Mouse (Mus musculus) midbrain, embryonic 13.5 days (tissue): ENCODE data around the gene Nin. TPM values are rescaled to one million over a fixed set of nuclear protein-coding genes. Genes with fewer than 3 reads are reported as not detected.

ENCODE experiments used
- ATAC-seq: fragments of 200-750 bp; cut with Nextera tagmentation; 2 replicates; pipeline ENCODE4 v1.8.0; 2017; ENCODE audit warnings: mild to moderate bottlenecking, moderate TSS enrichment, moderate library complexity
- H3K27ac ChIP-seq: fragments of 300-500 bp; sonication (generic); 2 replicates; pipeline ENCODE4 v1.5.1; 2015; ENCODE audit warnings: inconsistent platforms, mild to moderate bottlenecking, moderate library complexity
- H3K27me3 ChIP-seq: fragments of 300-500 bp; sonication (generic); 2 replicates; pipeline ENCODE4 v1.6.1; 2015; ENCODE audit warnings: mild to moderate bottlenecking, inconsistent platforms
- H3K36me3 ChIP-seq: fragments of 300-500 bp; sonication (generic); 2 replicates; pipeline ENCODE4 v1.6.1; 2015; ENCODE audit warnings: mild to moderate bottlenecking, inconsistent platforms
- H3K4me1 ChIP-seq: fragments of 300-500 bp; sonication (generic); replicated peaks from 2 replicates; pipeline ENCODE4 v1.6.1; 2015; ENCODE audit warnings: inconsistent platforms
- H3K4me2 ChIP-seq: fragments of 300-500 bp; sonication (generic); replicated peaks from 2 replicates; pipeline ENCODE4 v1.6.1; 2015; ENCODE audit warnings: moderate library complexity, mild to moderate bottlenecking, inconsistent platforms
- H3K4me3 ChIP-seq: fragments of 300-500 bp; sonication (generic); replicated peaks from 2 replicates; pipeline ENCODE4 v1.5.1; 2015; ENCODE audit warnings: mild to moderate bottlenecking, inconsistent platforms
- H3K9ac ChIP-seq: fragments of 300-500 bp; sonication (generic); replicated peaks from 2 replicates; pipeline ENCODE4 v1.6.1; 2015; ENCODE audit warnings: mild to moderate bottlenecking, inconsistent platforms
- H3K9me3 ChIP-seq: fragments of 300-500 bp; sonication (generic); 2 replicates; pipeline ENCODE4 v1.6.1; 2016; ENCODE audit warnings: mild to moderate bottlenecking, inconsistent platforms
- WGBS: fragments of 180-500 bp; shearing (Covaris S2); methylation state at CpG from one replicate; pipeline ENCODE4 v1.1.7; 2015; 5-methylcytosine and 5-hydroxymethylcytosine counted together
- polyA plus RNA-seq: library from polyadenylated mRNA; unstranded; fragments of >200 nt; fragmentation: Nextera tagmentation; extraction: Ambion mirVana; gene quantifications from 2 replicates; pipeline ENCODE4 v1.2.1, GENCODE M21; 2015

Nin gene
- polyA plus RNA-seq, 1 experiment from 2014 or later = 16.6 TPM

DNA sequence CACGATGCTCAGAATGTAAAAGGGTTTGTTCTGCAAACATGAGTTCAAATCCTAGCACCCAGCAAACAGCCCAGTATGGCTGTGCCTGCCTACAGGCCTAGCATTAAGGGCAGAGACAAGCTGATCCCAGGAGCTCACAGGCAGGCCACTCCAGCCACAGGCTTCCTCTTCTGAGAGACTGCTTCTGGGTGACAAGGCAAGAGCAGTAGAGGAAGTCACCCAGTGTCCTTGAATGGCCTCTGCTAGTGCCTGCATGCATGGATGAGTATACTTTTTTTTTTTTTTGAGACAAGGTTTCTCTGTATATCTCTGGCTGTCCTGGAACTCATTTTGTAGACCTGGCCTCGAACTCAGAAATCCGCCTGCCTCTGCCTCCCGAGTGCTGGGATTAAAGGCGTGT lies 27.0 kb upstream of the Nin start:
- H3K9me3 ChIP-seq = no peaks in the 10 kb centered on the region
- H3K27ac ChIP-seq = no peak overlapping the region
- no peak overlapping the region for H3K4me3 ChIP-seq
- 93% methylated on average over 5 of the region's 5 CpGs for WGBS
- no peaks in the 10 kb centered on the region for H3K36me3 ChIP-seq
- no peak overlapping the region for H3K9ac ChIP-seq
- no peaks in the 10 kb centered on the region; the same call in 1 of the 2 replicates for H3K4me1 ChIP-seq
- H3K27me3 ChIP-seq = no peaks in the 10 kb centered on the region
- no peak overlapping the region for H3K4me2 ChIP-seq
- ATAC-seq = no peak

DNA sequence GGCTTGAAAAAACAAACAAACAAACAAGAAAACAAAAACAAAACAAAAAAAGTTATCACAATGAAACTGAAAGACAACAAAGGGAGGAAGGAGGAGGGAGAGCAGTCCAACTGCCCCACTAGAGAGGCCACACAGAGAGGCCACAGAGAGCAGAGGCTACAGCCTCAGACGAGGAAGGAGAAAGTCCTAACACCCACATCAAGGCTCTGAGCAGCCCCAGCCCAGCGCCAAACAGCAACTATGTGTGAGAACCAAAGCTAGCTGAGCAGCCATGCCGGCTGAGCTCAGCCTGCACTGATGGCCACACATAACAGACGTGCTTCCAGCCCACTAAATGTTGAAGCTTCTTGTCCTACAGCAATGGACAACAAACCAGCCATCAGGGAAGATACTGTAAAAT lies 26.4 kb upstream of the Nin start:
- no peak overlapping the region for H3K27ac ChIP-seq

GRCm38 (mm10) chr12:70137626-70138025 lies 24.1 kb upstream of the Nin start:
- WGBS = 84% methylated on average over 9 of the region's 9 CpGs
- Histone ChIP-seq H3K36me3 (no peaks in the 10 kb centered on the region), H3K9me3 (no peaks in the 10 kb centered on the region), H3K27me3 (no peaks in the 10 kb centered on the region), H3K4me1 (no peaks in the 10 kb centered on the region; the same call in 1 of the 2 replicates), H3K4me3 (no peak overlapping the region), H3K9ac (no peak overlapping the region), H3K4me2 (no peak overlapping the region), H3K27ac (no peak overlapping the region)
- ATAC-seq = no peak

More for the DNA sequence above, 26.4 kb upstream of the Nin start:
- no peak for ATAC-seq
- 71% methylated on average over 4 of the region's 4 CpGs for WGBS
- Histone ChIP-seq H3K27me3 (no peaks in the 10 kb centered on the region), H3K36me3 (no peaks in the 10 kb centered on the region), H3K9me3 (no peaks in the 10 kb centered on the region), H3K4me1 (no peaks in the 10 kb centered on the region; the same call in 1 of the 2 replicates), H3K4me3 (no peak overlapping the region), H3K4me2 (no peak overlapping the region), H3K9ac (no peak overlapping the region)

DNA sequence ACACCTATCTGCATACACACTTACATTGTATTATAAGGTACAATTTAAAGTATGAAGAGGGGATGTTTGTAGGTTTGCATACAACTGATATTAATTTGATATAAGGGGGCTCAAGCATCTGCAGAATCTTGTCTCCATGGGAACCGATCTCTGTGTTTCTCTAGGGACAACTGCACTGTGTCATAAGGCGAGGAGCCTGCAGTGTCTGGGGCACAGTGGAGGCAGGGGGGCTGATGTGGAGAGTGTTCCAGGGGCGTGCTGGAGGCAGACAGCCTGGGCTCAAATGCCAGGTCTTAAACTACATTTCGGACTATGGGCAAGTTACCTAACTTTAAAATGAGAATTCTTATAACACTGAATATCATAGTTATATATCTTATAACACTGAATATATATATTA lies 23.6 kb upstream of the Nin start:
- ATAC-seq = 0 out of 2 replicates have a peak, but pooled peaks have one; percentile 40
- H3K27me3 ChIP-seq = no peaks in the 10 kb centered on the region
- H3K4me1 ChIP-seq = no peaks in the 10 kb centered on the region; the same call in 1 of the 2 replicates
- no peak overlapping the region for H3K27ac ChIP-seq
- 62% methylated on average over 4 of the region's 4 CpGs for WGBS
- no peak overlapping the region for H3K4me2 ChIP-seq
- H3K9me3 ChIP-seq = no peaks in the 10 kb centered on the region
- H3K9ac ChIP-seq = no peak overlapping the region
- H3K36me3 ChIP-seq = no peaks in the 10 kb centered on the region
- no peak overlapping the region for H3K4me3 ChIP-seq

DNA sequence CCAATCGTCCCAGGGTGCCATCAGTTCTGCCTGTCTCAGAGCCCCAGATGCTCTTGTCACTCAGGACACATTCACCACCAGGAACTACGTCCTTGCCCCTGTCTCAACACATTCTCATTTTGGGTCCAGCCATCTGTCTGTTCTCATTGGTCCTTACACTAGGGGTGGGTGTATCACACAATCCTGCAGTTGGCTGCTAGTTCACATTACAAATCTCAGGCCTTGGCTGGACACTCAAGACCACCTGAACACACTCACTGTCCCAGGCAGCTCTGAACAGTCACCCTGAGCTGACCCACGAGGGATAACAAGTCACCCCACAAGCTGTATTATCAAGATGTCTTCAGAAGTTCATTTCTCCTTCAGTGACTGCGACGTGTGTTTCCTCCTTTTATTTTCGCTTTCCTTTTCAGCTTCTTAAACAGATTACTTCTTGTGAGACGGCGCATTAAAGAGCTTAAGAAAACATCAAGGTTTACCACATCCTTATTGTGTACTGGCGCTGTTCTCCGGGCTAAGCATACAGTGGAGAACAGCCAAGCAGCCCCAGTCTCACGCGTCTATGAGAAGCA lies 22.8 kb upstream of the Nin start:
- no peak overlapping the region for H3K27ac ChIP-seq
- H3K4me3 ChIP-seq = no peak overlapping the region
- H3K9me3 ChIP-seq = no peaks in the 10 kb centered on the region
- H3K36me3 ChIP-seq = no peaks in the 10 kb centered on the region
- no peaks in the 10 kb centered on the region for H3K27me3 ChIP-seq
- WGBS = 51% methylated on average over 12 of the region's 12 CpGs
- H3K4me2 ChIP-seq = no peak overlapping the region
- peaks cover 3% of the 10 kb centered on the region for H3K4me1 ChIP-seq
- H3K9ac ChIP-seq = no peak overlapping the region
- no peak for ATAC-seq

- no peak overlapping the region for H3K27ac ChIP-seq
- no peaks in the 10 kb centered on the region for H3K36me3 ChIP-seq
- H3K9me3 ChIP-seq = no peaks in the 10 kb centered on the region
- ATAC-seq = no peak
- 93% methylated on average over 20 of the region's 20 CpGs for WGBS
- no peak overlapping the region for H3K4me3 ChIP-seq
- H3K4me1 ChIP-seq = peaks cover 10% of the 10 kb centered on the region
- H3K9ac ChIP-seq = no peak overlapping the region
- no peaks in the 10 kb centered on the region for H3K27me3 ChIP-seq
- no peak overlapping the region for H3K4me2 ChIP-seq
These were observed 21.2 kb upstream of the Nin start for GRCm38 (mm10) chr12:70134627-70135235.

GRCm38 (mm10) chr12:70131042-70131675 lies 17.6 kb upstream of the Nin start:
- peak overlapping the region; percentile 27 for H3K4me2 ChIP-seq
- no peaks in the 10 kb centered on the region for H3K9me3 ChIP-seq
- H3K27me3 ChIP-seq = no peaks in the 10 kb centered on the region
- H3K4me1 ChIP-seq = peaks cover 10% of the 10 kb centered on the region
- H3K36me3 ChIP-seq = no peaks in the 10 kb centered on the region
- H3K4me3 ChIP-seq = no peak overlapping the region; the same call in 1 of the 2 replicates
- 44% methylated on average over 20 of the region's 20 CpGs for WGBS
- H3K27ac ChIP-seq = peak overlapping the region; percentile 67
- 0 out of 2 replicates have a peak, but pooled peaks have one; percentile 20 for ATAC-seq
- H3K9ac ChIP-seq = 0 out of 2 replicates have a peak overlapping the region, but pooled peaks have one; percentile 40

- H3K27me3 ChIP-seq = no peaks in the 10 kb centered on the region
- WGBS = 61% methylated on average over 5 of the region's 5 CpGs
- H3K36me3 ChIP-seq = no peaks in the 10 kb centered on the region
- H3K9ac ChIP-seq = no peak overlapping the region
- no peaks in the 10 kb centered on the region for H3K9me3 ChIP-seq
- no peak overlapping the region for H3K4me3 ChIP-seq
- no peak overlapping the region for H3K4me2 ChIP-seq
- peaks cover 10% of the 10 kb centered on the region for H3K4me1 ChIP-seq
- no peak for ATAC-seq
- no peak overlapping the region for H3K27ac ChIP-seq
These were observed 15.6 kb upstream of the Nin start for GRCm38 (mm10) chr12:70129105-70129504.

- H3K27ac ChIP-seq = no peak overlapping the region
- no peaks in the 10 kb centered on the region for H3K27me3 ChIP-seq
- WGBS = 90% methylated on average over 4 of the region's 4 CpGs
- H3K9me3 ChIP-seq = no peaks in the 10 kb centered on the region
- H3K36me3 ChIP-seq = no peaks in the 10 kb centered on the region
- no peak for ATAC-seq
- H3K4me3 ChIP-seq = no peak overlapping the region
- peaks cover 10% of the 10 kb centered on the region for H3K4me1 ChIP-seq
- no peak overlapping the region for H3K4me2 ChIP-seq
- no peak overlapping the region for H3K9ac ChIP-seq
These were observed 13.1 kb upstream of the Nin start for GRCm38 (mm10) chr12:70126626-70127025.

DNA sequence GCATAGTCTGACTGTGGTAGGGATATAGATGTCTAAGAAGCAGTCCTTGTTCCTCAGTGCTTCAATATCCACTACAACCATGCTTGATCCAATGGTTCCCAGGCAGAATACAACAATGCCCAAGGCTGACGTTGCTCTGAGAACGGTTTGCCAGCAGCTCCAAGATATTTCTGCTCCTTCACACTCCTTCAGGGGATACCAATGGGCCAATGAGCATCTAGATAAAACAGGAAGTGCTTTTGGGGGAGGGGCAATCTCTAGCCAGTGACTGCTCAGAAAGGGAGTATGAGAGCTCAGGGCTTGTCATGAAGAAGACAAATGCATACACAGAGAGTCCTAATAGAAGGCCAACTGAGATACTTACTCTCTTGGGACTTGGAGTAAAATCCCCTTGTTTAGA lies 6.0 kb upstream of the Nin start:
- ATAC-seq = no peak
- H3K9ac ChIP-seq = no peak overlapping the region
- no peaks in the 10 kb centered on the region for H3K36me3 ChIP-seq
- H3K27me3 ChIP-seq = peaks cover 11% of the 10 kb centered on the region; the same call in 1 of the 2 replicates
- no peak overlapping the region for H3K4me3 ChIP-seq
- no peak overlapping the region for H3K27ac ChIP-seq
- H3K4me2 ChIP-seq = no peak overlapping the region
- no peaks in the 10 kb centered on the region for H3K9me3 ChIP-seq
- 76% methylated on average over 2 of the region's 2 CpGs for WGBS
- H3K4me1 ChIP-seq = no peaks in the 10 kb centered on the region

GRCm38 (mm10) chr12:70118721-70119345 lies 5.3 kb upstream of the Nin start:
- 90% methylated on average over 10 of the region's 10 CpGs for WGBS
- Histone ChIP-seq H3K27ac (no peak overlapping the region), H3K4me2 (no peak overlapping the region), H3K4me3 (no peak overlapping the region), H3K9me3 (no peaks in the 10 kb centered on the region), H3K9ac (no peak overlapping the region), H3K4me1 (no peaks in the 10 kb centered on the region), H3K36me3 (no peaks in the 10 kb centered on the region), H3K27me3 (peaks cover 17% of the 10 kb centered on the region; the same call in 1 of the 2 replicates)
- no peak for ATAC-seq

DNA sequence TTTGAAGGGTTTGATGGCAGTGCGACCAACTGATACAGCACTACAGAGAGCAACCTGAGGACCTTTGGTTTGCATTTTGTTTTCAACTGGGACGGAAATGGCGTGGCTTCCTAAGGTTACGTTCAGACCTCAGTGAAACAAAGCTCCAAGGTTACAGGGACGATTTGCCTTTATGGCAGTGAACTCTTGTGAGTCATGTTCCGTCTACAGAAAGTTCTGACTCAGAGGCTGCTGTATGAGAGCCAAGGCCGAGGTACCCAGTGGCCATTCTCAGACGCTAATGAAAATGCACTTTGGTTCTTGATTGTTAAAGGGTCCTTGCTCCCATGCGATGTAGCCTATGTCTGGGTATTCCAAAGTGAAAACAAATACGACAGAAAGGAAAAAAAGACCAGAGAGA lies 3.6 kb upstream of the Nin start:
- H3K4me2 ChIP-seq = no peak overlapping the region
- H3K36me3 ChIP-seq = no peaks in the 10 kb centered on the region
- no peak overlapping the region for H3K9ac ChIP-seq
- no peak overlapping the region for H3K4me3 ChIP-seq
- no peak for ATAC-seq
- WGBS = 90% methylated on average over 10 of the region's 10 CpGs
- H3K4me1 ChIP-seq = peaks cover 2% of the 10 kb centered on the region; the same call in 1 of the 2 replicates
- peaks cover 30% of the 10 kb centered on the region for H3K27me3 ChIP-seq
- H3K27ac ChIP-seq = no peak overlapping the region
- H3K9me3 ChIP-seq = no peaks in the 10 kb centered on the region
